Mouse (Mus musculus) megakaryocyte, embryonic 14.5 days (primary cell): Measurements from ENCODE around the gene Naaa.

Source experiments
- FLI1 ChIP-seq: IDR thresholded peaks from 2 replicates; pipeline ENCODE4 v1.6.1; 2012; ENCODE audit warnings: low read length, inconsistent platforms, mixed read lengths
- GATA1 ChIP-seq: IDR thresholded peaks from 3 replicates; pipeline ENCODE4 v1.6.1; 2012; ENCODE audit warnings: mixed read lengths, low read length, inconsistent platforms, borderline replicate concordance

DNA sequence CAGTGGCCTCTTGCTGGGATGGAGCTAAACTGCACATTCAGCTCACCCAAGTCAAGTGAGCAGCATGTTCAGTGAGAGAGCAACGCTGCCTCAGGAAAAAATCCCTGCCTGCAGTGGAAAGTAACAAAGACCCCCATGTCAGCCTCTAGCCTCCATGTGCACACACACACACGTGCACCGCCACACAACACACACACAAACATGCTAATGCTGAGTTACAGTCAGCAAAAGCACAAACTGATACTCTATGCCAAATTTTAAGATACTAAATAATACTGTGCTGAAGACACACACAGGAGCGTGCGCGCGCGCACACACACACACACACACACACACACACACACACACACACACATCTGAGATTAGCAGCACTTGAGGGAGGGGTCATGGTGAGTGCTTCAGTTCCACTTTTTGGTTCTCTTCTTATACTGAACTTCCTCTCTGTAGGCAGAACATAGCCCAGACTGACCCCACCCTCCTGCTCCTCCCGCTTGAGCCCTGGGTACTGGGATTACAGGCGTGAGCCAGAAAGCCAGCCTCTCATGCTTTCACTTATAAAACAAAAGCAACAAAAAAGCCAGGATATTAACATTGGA lies 1.1 kb upstream of the Naaa start:
- TF ChIP-seq GATA1 (no peak), FLI1 (no peak)
